Mouse (Mus musculus): ENCODE data around the gene Flt3. TPM values are rescaled to one million over a fixed set of nuclear protein-coding genes. Genes with fewer than 3 reads are reported as not detected.

Flt3 gene
- polyA plus RNA-seq, 1 experiment from 2014 or later, result 1.9 TPM

- no peak overlapping the region for H3K9ac ChIP-seq (replicated peaks; ENCODE audit: low read depth, low read length)
- WGBS, result under 1% methylated on average over 54 of the region's 54 CpGs
- H3K4me1 ChIP-seq (ENCODE audit: control insufficient read depth, insufficient read depth, low read length), result peaks cover 4% of the 10 kb centered on the region; the same call in 1 of the 2 replicates
- H3K36me3 ChIP-seq (ENCODE audit: control insufficient read depth, insufficient read depth, low read length), result no peaks in the 10 kb centered on the region
- ATAC-seq (ENCODE audit: low read depth), result no peak
- no peaks in the 10 kb centered on the region for H3K9me3 ChIP-seq (ENCODE audit: control insufficient read depth, low read length)
- no peak overlapping the region for H3K27ac ChIP-seq (ENCODE audit: low read depth, low read length)
- peaks cover 90% of the 10 kb centered on the region for H3K27me3 ChIP-seq (ENCODE audit: control insufficient read depth, insufficient read depth, low read length)
- no peak overlapping the region for H3K4me2 ChIP-seq (ENCODE audit: low read depth, low read length)
- no peak overlapping the region for H3K4me3 ChIP-seq (ENCODE audit: low read depth, low read length)
Measured at GRCm38 (mm10) chr5:147304276-147305155, 95.8 kb downstream of the Flt3 start.

- WGBS, result 5% methylated on average over 13 of the region's 13 CpGs
- H3K9ac ChIP-seq (replicated peaks; ENCODE audit: low read depth, low read length), result no peak overlapping the region
- no peak overlapping the region for H3K4me2 ChIP-seq (ENCODE audit: low read depth, low read length)
- no peak overlapping the region for H3K27ac ChIP-seq (ENCODE audit: low read depth, low read length)
- no peaks in the 10 kb centered on the region for H3K36me3 ChIP-seq (ENCODE audit: control insufficient read depth, insufficient read depth, low read length)
- no peaks in the 10 kb centered on the region for H3K9me3 ChIP-seq (ENCODE audit: control insufficient read depth, low read length)
- ATAC-seq (ENCODE audit: low read depth), result no peak
- no peak overlapping the region for H3K4me3 ChIP-seq (ENCODE audit: low read depth, low read length)
- peaks cover 87% of the 10 kb centered on the region for H3K27me3 ChIP-seq (ENCODE audit: control insufficient read depth, insufficient read depth, low read length)
- peaks cover 4% of the 10 kb centered on the region; the same call in 1 of the 2 replicates for H3K4me1 ChIP-seq (ENCODE audit: control insufficient read depth, insufficient read depth, low read length)
Measured at GRCm38 (mm10) chr5:147302746-147303400, 97.4 kb downstream of the Flt3 start.

GRCm38 (mm10) chr5:147302141-147302540 lies 98.1 kb downstream of the Flt3 start:
- H3K9me3 ChIP-seq (ENCODE audit: control insufficient read depth, low read length), result no peaks in the 10 kb centered on the region
- no peak overlapping the region for H3K4me2 ChIP-seq (ENCODE audit: low read depth, low read length)
- no peak overlapping the region for H3K9ac ChIP-seq (replicated peaks; ENCODE audit: low read depth, low read length)
- H3K4me3 ChIP-seq (ENCODE audit: low read depth, low read length), result no peak overlapping the region
- peaks cover 88% of the 10 kb centered on the region for H3K27me3 ChIP-seq (ENCODE audit: control insufficient read depth, insufficient read depth, low read length)
- H3K27ac ChIP-seq (ENCODE audit: low read depth, low read length), result no peak overlapping the region
- H3K4me1 ChIP-seq (ENCODE audit: control insufficient read depth, insufficient read depth, low read length), result peaks cover 4% of the 10 kb centered on the region; the same call in 1 of the 2 replicates
- H3K36me3 ChIP-seq (ENCODE audit: control insufficient read depth, insufficient read depth, low read length), result no peaks in the 10 kb centered on the region
- ATAC-seq (ENCODE audit: low read depth), result no peak
- 15% methylated on average over 8 of the region's 8 CpGs for WGBS

- Histone ChIP-seq H3K27ac (ENCODE audit: low read depth, low read length) (no peak overlapping the region), H3K27me3 (ENCODE audit: control insufficient read depth, insufficient read depth, low read length) (peaks cover 85% of the 10 kb centered on the region), H3K4me1 (ENCODE audit: control insufficient read depth, insufficient read depth, low read length) (peaks cover 4% of the 10 kb centered on the region; the same call in 1 of the 2 replicates), H3K9me3 (ENCODE audit: control insufficient read depth, low read length) (no peaks in the 10 kb centered on the region), H3K36me3 (ENCODE audit: control insufficient read depth, insufficient read depth, low read length) (no peaks in the 10 kb centered on the region), H3K4me3 (ENCODE audit: low read depth, low read length) (no peak overlapping the region), H3K4me2 (ENCODE audit: low read depth, low read length) (no peak overlapping the region), H3K9ac (replicated peaks; ENCODE audit: low read depth, low read length) (no peak overlapping the region)
- 4% methylated on average over 10 of the region's 10 CpGs for WGBS
- ATAC-seq (ENCODE audit: low read depth), result no peak
Measured at GRCm38 (mm10) chr5:147301781-147302070, 98.6 kb downstream of the Flt3 start.

DNA sequence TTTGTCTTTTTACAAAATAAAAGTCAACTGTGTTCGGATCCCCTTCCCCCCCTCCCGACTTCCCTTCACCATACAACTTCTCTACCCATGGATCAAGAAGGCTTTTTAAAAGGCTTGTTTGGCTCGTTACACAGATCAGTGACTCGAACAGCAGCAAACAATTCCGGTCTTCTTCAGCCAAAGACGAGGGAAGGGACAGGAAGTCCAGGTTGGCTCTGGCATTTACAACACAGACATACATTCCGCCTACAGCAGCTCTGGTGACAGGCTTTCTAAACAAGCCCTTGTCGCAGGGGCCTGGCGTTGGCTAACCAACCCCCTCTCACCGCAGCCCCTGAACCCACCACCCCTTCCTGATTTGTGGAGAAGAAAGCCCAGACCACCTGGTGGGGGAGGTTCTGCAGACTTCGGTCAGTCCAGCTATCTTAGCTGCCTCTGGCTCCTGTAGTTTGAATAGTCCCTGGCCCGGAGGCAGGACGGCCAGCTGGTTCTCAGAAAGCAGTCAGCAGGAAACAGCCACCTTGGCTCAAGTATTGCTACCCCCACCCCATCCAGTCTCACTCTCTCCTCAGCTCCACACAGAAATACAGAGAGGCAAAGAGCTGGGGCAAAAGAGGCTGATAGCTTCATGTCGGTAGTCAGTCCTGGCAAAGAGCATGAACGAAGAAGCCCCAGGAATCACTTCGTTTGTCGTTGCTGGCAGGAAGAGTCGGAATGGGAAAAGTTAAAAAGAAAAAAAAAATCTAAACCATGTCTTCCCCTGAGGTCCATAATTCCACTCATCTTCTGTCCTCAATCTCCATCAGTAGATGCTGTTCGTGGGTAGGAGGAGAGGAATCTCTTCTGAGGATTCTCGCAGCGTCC lies 99.1 kb downstream of the Flt3 start:
- WGBS, result 7% methylated on average over 21 of the region's 21 CpGs
- no peak overlapping the region for H3K27ac ChIP-seq (ENCODE audit: low read depth, low read length)

DNA sequence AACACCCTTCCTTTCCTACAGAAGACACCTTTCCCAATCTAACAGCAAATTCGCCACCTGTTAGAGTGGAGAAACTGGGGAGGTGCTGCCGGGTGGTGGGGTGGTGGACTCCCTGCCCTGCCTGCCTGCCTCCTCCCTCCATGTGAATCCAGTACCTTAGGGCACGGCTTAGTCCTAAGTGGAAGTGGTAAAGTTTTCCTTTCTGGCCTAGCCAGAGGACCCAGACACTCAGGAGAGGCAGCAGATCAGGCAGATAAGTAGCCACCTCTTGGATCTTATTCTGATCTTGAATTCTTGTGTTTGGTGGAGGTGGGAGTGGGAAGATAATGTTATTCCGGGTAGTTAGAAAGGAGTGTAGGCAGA lies 100.3 kb downstream of the Flt3 start:
- no peaks in the 10 kb centered on the region for H3K36me3 ChIP-seq (ENCODE audit: control insufficient read depth, insufficient read depth, low read length)

More for the DNA sequence above, 99.1 kb downstream of the Flt3 start:
- Histone ChIP-seq H3K4me2 (ENCODE audit: low read depth, low read length) (no peak overlapping the region), H3K36me3 (ENCODE audit: control insufficient read depth, insufficient read depth, low read length) (no peaks in the 10 kb centered on the region), H3K4me3 (ENCODE audit: low read depth, low read length) (no peak overlapping the region), H3K9ac (replicated peaks; ENCODE audit: low read depth, low read length) (no peak overlapping the region), H3K9me3 (ENCODE audit: control insufficient read depth, low read length) (no peaks in the 10 kb centered on the region), H3K27me3 (ENCODE audit: control insufficient read depth, insufficient read depth, low read length) (peaks cover 79% of the 10 kb centered on the region), H3K4me1 (ENCODE audit: control insufficient read depth, insufficient read depth, low read length) (no peaks in the 10 kb centered on the region; the same call in 1 of the 2 replicates)
- ATAC-seq (ENCODE audit: low read depth), result no peak

DNA sequence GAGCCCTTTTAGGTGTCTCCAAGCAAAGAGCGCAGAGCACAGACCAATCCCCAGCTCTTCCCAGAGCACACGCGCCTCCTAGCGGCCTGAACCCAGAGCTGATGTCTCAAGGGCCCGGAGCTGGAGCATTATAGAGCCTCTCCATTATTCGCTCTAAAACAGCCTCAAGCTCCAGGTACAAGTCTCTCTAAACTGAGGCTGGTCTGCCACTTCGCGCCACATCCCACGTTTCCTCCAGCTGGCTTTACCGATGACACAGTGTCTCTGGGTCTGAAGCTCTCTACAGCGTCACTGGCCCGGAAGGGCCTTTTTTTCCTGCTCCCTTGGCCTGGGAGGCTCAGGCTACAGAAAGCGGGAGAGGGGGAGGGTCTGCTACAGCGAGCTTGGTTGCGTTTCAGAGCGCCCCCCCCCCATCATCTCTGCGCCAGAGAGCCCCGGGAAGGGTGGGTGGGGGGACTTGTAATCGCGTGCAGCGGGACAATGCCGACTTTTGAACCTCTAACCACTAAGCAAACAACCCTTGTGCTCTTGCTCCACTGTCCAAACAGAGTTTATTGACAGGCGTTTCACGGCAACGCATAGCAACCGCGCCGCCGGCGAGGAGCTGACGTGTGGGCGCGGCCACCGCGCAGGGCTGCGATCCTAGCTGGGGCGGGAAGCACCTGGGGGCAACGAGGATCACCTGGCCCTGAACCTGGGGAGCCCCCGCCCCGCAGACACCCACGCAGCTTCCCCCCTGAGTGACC lies 100.9 kb downstream of the Flt3 start:
- Histone ChIP-seq H3K4me3 (ENCODE audit: low read depth, low read length) (no peak overlapping the region), H3K27ac (ENCODE audit: low read depth, low read length) (no peak overlapping the region), H3K4me2 (ENCODE audit: low read depth, low read length) (peak overlapping the region; percentile 14; the same call in 1 of the 2 replicates), H3K9ac (replicated peaks; ENCODE audit: low read depth, low read length) (no peak overlapping the region), H3K9me3 (ENCODE audit: control insufficient read depth, low read length) (no peaks in the 10 kb centered on the region), H3K4me1 (ENCODE audit: control insufficient read depth, insufficient read depth, low read length) (no peaks in the 10 kb centered on the region), H3K36me3 (ENCODE audit: control insufficient read depth, insufficient read depth, low read length) (no peaks in the 10 kb centered on the region), H3K27me3 (ENCODE audit: control insufficient read depth, insufficient read depth, low read length) (peaks cover 73% of the 10 kb centered on the region)
- peak; percentile 65; the same call in 1 of the 2 replicates for ATAC-seq (ENCODE audit: low read depth)
- under 1% methylated on average over 40 of the region's 41 CpGs for WGBS

More for the DNA sequence above, 100.3 kb downstream of the Flt3 start:
- no peaks in the 10 kb centered on the region for H3K9me3 ChIP-seq (ENCODE audit: control insufficient read depth, low read length)
- ATAC-seq (ENCODE audit: low read depth), result no peak
- 9% methylated on average over 4 of the region's 4 CpGs for WGBS
- H3K4me3 ChIP-seq (ENCODE audit: low read depth, low read length), result no peak overlapping the region
- no peak overlapping the region for H3K9ac ChIP-seq (replicated peaks; ENCODE audit: low read depth, low read length)
- no peak overlapping the region for H3K4me2 ChIP-seq (ENCODE audit: low read depth, low read length)
- H3K27ac ChIP-seq (ENCODE audit: low read depth, low read length), result no peak overlapping the region
- H3K27me3 ChIP-seq (ENCODE audit: control insufficient read depth, insufficient read depth, low read length), result peaks cover 75% of the 10 kb centered on the region
- H3K4me1 ChIP-seq (ENCODE audit: control insufficient read depth, insufficient read depth, low read length), result no peaks in the 10 kb centered on the region

DNA sequence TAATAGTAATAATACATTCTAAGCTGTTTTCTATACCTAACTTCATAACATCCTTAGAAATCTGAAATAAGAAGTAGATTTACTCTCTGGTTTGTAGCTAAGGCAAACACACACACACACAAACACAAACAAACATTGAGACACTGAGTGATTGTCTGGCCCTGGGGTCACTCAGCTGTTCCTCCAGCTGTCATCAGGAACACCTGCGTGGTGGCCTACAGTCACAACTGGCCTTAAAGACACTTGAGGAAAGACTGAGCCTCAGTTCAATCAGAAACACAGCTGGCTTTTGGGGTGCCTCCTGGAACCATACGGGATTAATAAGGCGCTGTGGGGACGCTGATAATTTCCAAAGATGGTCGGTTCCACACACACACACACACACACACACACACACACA lies 103.0 kb downstream of the Flt3 start:
- no peaks in the 10 kb centered on the region for H3K9me3 ChIP-seq (ENCODE audit: control insufficient read depth, low read length)

More for the DNA sequence above, 103.0 kb downstream of the Flt3 start:
- H3K27ac ChIP-seq (ENCODE audit: low read depth, low read length), result no peak overlapping the region
- peaks cover 58% of the 10 kb centered on the region for H3K27me3 ChIP-seq (ENCODE audit: control insufficient read depth, insufficient read depth, low read length)
- no peak for ATAC-seq (ENCODE audit: low read depth)
- 86% methylated on average over 5 of the region's 5 CpGs for WGBS
- H3K4me1 ChIP-seq (ENCODE audit: control insufficient read depth, insufficient read depth, low read length), result no peaks in the 10 kb centered on the region
- H3K4me2 ChIP-seq (ENCODE audit: low read depth, low read length), result no peak overlapping the region
- H3K36me3 ChIP-seq (ENCODE audit: control insufficient read depth, insufficient read depth, low read length), result no peaks in the 10 kb centered on the region
- H3K9ac ChIP-seq (replicated peaks; ENCODE audit: low read depth, low read length), result no peak overlapping the region
- no peak overlapping the region for H3K4me3 ChIP-seq (ENCODE audit: low read depth, low read length)

Measured in neural tube, embryonic 14.5 days (tissue).